Mouse (Mus musculus) liver, adult 2 months (tissue): ENCODE data around the gene Nfia. TPM values are rescaled to one million over a fixed set of nuclear protein-coding genes. Genes with fewer than 3 reads are reported as not detected.

Experiments
- DNase-seq: peaks from one replicate; pipeline ENCODE4 v3.0.0-alpha.2; 2011; ENCODE audit warnings: low read depth, low spot score; ENCODE audit errors: extremely low read depth
- H3K27ac ChIP-seq: fragments of 200-500 bp; replicated peaks from 2 replicates; pipeline ENCODE4 v1.5.1; 2012; ENCODE audit warnings: low read depth, mild to moderate bottlenecking, control low read depth, inconsistent platforms, low read length; ENCODE audit not compliant: insufficient read depth
- H3K27me3 ChIP-seq: fragments of 200-500 bp; 2 replicates; pipeline ENCODE4 v1.6.1; 2012; ENCODE audit warnings: mild to moderate bottlenecking, moderate library complexity, low read length, inconsistent platforms; ENCODE audit not compliant: control insufficient read depth, insufficient read depth
- H3K36me3 ChIP-seq: fragments of 200-500 bp; 2 replicates; pipeline ENCODE4 v1.6.1; 2012; ENCODE audit warnings: low read length, inconsistent platforms; ENCODE audit not compliant: control insufficient read depth, insufficient read depth
- H3K4me1 ChIP-seq: fragments of 200-500 bp; 2 replicates; pipeline ENCODE4 v1.6.1; 2011; ENCODE audit warnings: low read length; ENCODE audit not compliant: control insufficient read depth, insufficient read depth
- H3K4me3 ChIP-seq: fragments of 200-500 bp; 2 replicates; pipeline ENCODE4 v1.5.1; 2011; ENCODE audit warnings: low read depth, mild to moderate bottlenecking, control low read depth, low read length, moderate library complexity; ENCODE audit not compliant: insufficient read depth
- H3K79me2 ChIP-seq: fragments of 200-500 bp; 2 replicates; pipeline ENCODE4 v1.6.1; 2012; ENCODE audit warnings: inconsistent platforms, mild to moderate bottlenecking, low read length, moderate library complexity; ENCODE audit not compliant: control insufficient read depth, insufficient read depth
- H3K9ac ChIP-seq: fragments of 200-500 bp; 2 replicates; pipeline ENCODE4 v1.6.1; 2012; ENCODE audit warnings: low read depth, mild to moderate bottlenecking, control low read depth, inconsistent platforms, low read length
- CTCF ChIP-seq: fragments of 200-500 bp; IDR thresholded peaks from 2 replicates; pipeline ENCODE4 v1.5.1; 2011; ENCODE audit warnings: low read depth, low read length, control low read depth
- POLR2A ChIP-seq: fragments of 200-500 bp; IDR thresholded peaks from 2 replicates; pipeline ENCODE4 v1.6.1; 2011; ENCODE audit warnings: low read length, control low read depth; ENCODE audit not compliant: insufficient read depth; ENCODE audit errors: extremely low read depth
- WGBS: fragments of 180-500 bp; shearing (Covaris S2); methylation state at CpG from one replicate; pipeline ENCODE4 v1.1.7; 2018; 5-methylcytosine and 5-hydroxymethylcytosine counted together
- polyA plus RNA-seq: library from polyadenylated mRNA; depleted of rRNA; stranded (reverse); fragments of >200 nt; gene quantifications from 2 replicates; pipeline ENCODE4 v1.2.3, GENCODE M21; 2012; rRNA removed
- total RNA-seq: library from RNA; depleted of rRNA; stranded (reverse); fragments of >200 nt; gene quantifications from 2 replicates; pipeline ENCODE4 v1.2.3, GENCODE M21; 2014; rRNA removed

The Nfia gene
- total and polyA plus RNA-seq, 2 experiments = 12.5 to 32.2 TPM

- TF ChIP-seq CTCF (no peak), POLR2A (no peak)
- Histone ChIP-seq H3K27me3 (no peaks in the 10 kb centered on the region), H3K36me3 (no peaks in the 10 kb centered on the region), H3K4me1 (no peaks in the 10 kb centered on the region), H3K27ac (no peak overlapping the region), H3K79me2 (no peaks in the 10 kb centered on the region), H3K9ac (no peak overlapping the region), H3K4me3 (no peak overlapping the region)
- 97% methylated on average over 4 of the region's 4 CpGs for WGBS
- no peak for DNase-seq
Measured at GRCm38 (mm10) chr4:98134027-98134426, 361.5 kb downstream of the Nfia start.

- TF ChIP-seq POLR2A (no peak), CTCF (no peak)
- no peak overlapping the region for H3K27ac ChIP-seq
- H3K79me2 ChIP-seq = no peaks in the 10 kb centered on the region
- no peak overlapping the region for H3K4me3 ChIP-seq
- no peaks in the 10 kb centered on the region for H3K4me1 ChIP-seq
- H3K9ac ChIP-seq = no peak overlapping the region
- DNase-seq = no peak
- WGBS = 94% methylated on average over 2 of the region's 2 CpGs
- no peaks in the 10 kb centered on the region for H3K27me3 ChIP-seq
- no peaks in the 10 kb centered on the region for H3K36me3 ChIP-seq
Measured at GRCm38 (mm10) chr4:98136072-98136471, 363.5 kb downstream of the Nfia start.

- no peak overlapping the region for H3K4me3 ChIP-seq
- DNase-seq = no peak
- no peak overlapping the region for H3K9ac ChIP-seq
- no peaks in the 10 kb centered on the region for H3K79me2 ChIP-seq
- TF ChIP-seq POLR2A (no peak), CTCF (no peak)
- H3K4me1 ChIP-seq = no peaks in the 10 kb centered on the region
- H3K27me3 ChIP-seq = no peaks in the 10 kb centered on the region
- 59% methylated on average over 1 of the region's 1 CpGs for WGBS
- no peak overlapping the region for H3K27ac ChIP-seq
- no peaks in the 10 kb centered on the region for H3K36me3 ChIP-seq
Measured at GRCm38 (mm10) chr4:98142879-98143436, 370.4 kb downstream of the Nfia start.

GRCm38 (mm10) chr4:98150576-98150975 is 378.0 kb downstream of the Nfia start:
- 88% methylated on average over 5 of the region's 5 CpGs for WGBS
- TF ChIP-seq POLR2A (no peak), CTCF (no peak)
- no peak overlapping the region for H3K27ac ChIP-seq
- H3K4me1 ChIP-seq = no peaks in the 10 kb centered on the region
- H3K36me3 ChIP-seq = no peaks in the 10 kb centered on the region
- DNase-seq = no peak
- H3K27me3 ChIP-seq = no peaks in the 10 kb centered on the region
- H3K79me2 ChIP-seq = no peaks in the 10 kb centered on the region
- no peak overlapping the region for H3K9ac ChIP-seq
- no peak overlapping the region for H3K4me3 ChIP-seq

- Histone ChIP-seq H3K9ac (no peak overlapping the region), H3K36me3 (no peaks in the 10 kb centered on the region), H3K79me2 (no peaks in the 10 kb centered on the region), H3K27me3 (no peaks in the 10 kb centered on the region), H3K27ac (no peak overlapping the region), H3K4me1 (no peaks in the 10 kb centered on the region), H3K4me3 (no peak overlapping the region)
- WGBS = 75% methylated on average over 3 of the region's 3 CpGs
- DNase-seq = no peak
- no peak for TF ChIP-seq CTCF
- no peak for TF ChIP-seq POLR2A
Measured at GRCm38 (mm10) chr4:98157921-98158320, 385.4 kb downstream of the Nfia start.

- TF ChIP-seq POLR2A (no peak), CTCF (no peak)
- DNase-seq = no peak
- H3K4me1 ChIP-seq = no peaks in the 10 kb centered on the region
- 83% methylated on average over 3 of the region's 3 CpGs for WGBS
- no peak overlapping the region for H3K4me3 ChIP-seq
- no peaks in the 10 kb centered on the region for H3K79me2 ChIP-seq
- no peaks in the 10 kb centered on the region for H3K36me3 ChIP-seq
- no peak overlapping the region for H3K9ac ChIP-seq
- H3K27me3 ChIP-seq = no peaks in the 10 kb centered on the region
- no peak overlapping the region for H3K27ac ChIP-seq
Measured at GRCm38 (mm10) chr4:98166379-98166778, 393.8 kb downstream of the Nfia start.

Other genes with a start within 250 kb of the Nfia start
- gene E130114P18Rik, start 5.3 kb downstream of the Nfia start, total RNA-seq = not detected in 2 replicates
- not detected in 2 replicates for gene E130114P18Rik, start 5.3 kb downstream of the Nfia start, polyA plus RNA-seq